Mouse (Mus musculus) ES-E14 (cell line): ENCODE data around the gene Cfap36. TPM values are rescaled to one million over a fixed set of nuclear protein-coding genes. Genes with fewer than 3 reads are reported as not detected.
A peak's percentile ranks its signal among the peaks of the same experiment; 100 is the strongest.

Source experiments
- DNase-seq: peaks from one replicate; pipeline ENCODE4 v3.0.0-alpha.2; 2013; ENCODE audit warnings: low read depth, low spot score
- H3K27ac ChIP-seq: 2 replicates; pipeline ENCODE4 v1.5.1; 2012; ENCODE audit warnings: low read depth, mild to moderate bottlenecking, low read length, moderate library complexity, mixed read lengths; ENCODE audit not compliant: poor library complexity, insufficient read depth, severe bottlenecking
- H3K36me3 ChIP-seq: 2 replicates; pipeline ENCODE4 v1.6.1; 2012; ENCODE audit warnings: mild to moderate bottlenecking, low read length, moderate library complexity, mixed read lengths; ENCODE audit not compliant: control insufficient read depth, poor library complexity, insufficient read depth, severe bottlenecking
- H3K4me1 ChIP-seq, 2 experiments: fragments of 150-350 bp in 1 of 2; sonication (generic) in 1 of 2; 2 replicates each; pipeline ENCODE4 v1.6.1; 2012; ENCODE audit warnings: low read length in 2 of 2, mild to moderate bottlenecking in 1 of 2, mixed read lengths in 1 of 2; ENCODE audit not compliant: control insufficient read depth in 2 of 2, insufficient read depth in 2 of 2, poor library complexity in 1 of 2
- H3K4me3 ChIP-seq, 2 experiments: fragments of 150-350 bp in 1 of 2; sonication (generic) in 1 of 2; 2 replicates each; pipeline ENCODE4 v1.5.1; 2012; ENCODE audit warnings: low read length in 2 of 2, low read depth in 1 of 2, mild to moderate bottlenecking in 1 of 2, mixed read lengths in 1 of 2; ENCODE audit not compliant: insufficient read depth in 1 of 2, poor library complexity in 1 of 2, severe bottlenecking in 1 of 2
- H3K9ac ChIP-seq: 2 replicates; pipeline ENCODE4 v1.6.1; 2012; ENCODE audit warnings: low read depth, mild to moderate bottlenecking, low read length, mixed read lengths; ENCODE audit not compliant: poor library complexity, insufficient read depth, severe bottlenecking
- H3K9me3 ChIP-seq: fragments of 150-350 bp; sonication (generic); 2 replicates; pipeline ENCODE4 v1.6.1; 2012; ENCODE audit warnings: low read depth, mild to moderate bottlenecking, low read length; ENCODE audit not compliant: control insufficient read depth, insufficient read depth
- CHD2 ChIP-seq: IDR thresholded peaks from 2 replicates; pipeline ENCODE4 v1.6.1; 2014; ENCODE audit warnings: mild to moderate bottlenecking, low read depth, low read length, inconsistent platforms
- HCFC1 ChIP-seq: IDR thresholded peaks from 2 replicates; pipeline ENCODE4 v1.6.1; 2012; ENCODE audit warnings: low read length, inconsistent platforms, borderline replicate concordance; ENCODE audit not compliant: insufficient read depth
- MAFK ChIP-seq: IDR thresholded peaks from 2 replicates; pipeline ENCODE4 v1.6.1; 2014; ENCODE audit warnings: mild to moderate bottlenecking, low read depth, low read length, inconsistent platforms; ENCODE audit not compliant: insufficient read depth
- ZC3H11A ChIP-seq: IDR thresholded peaks from 2 replicates; pipeline ENCODE4 v1.6.1; 2012; ENCODE audit warnings: low read depth, mild to moderate bottlenecking, inconsistent platforms, low read length, borderline replicate concordance
- ZNF384 ChIP-seq: IDR thresholded peaks from 2 replicates; pipeline ENCODE4 v1.6.1; 2012; ENCODE audit warnings: low read depth, low read length, inconsistent platforms
- in situ Hi-C, 2 experiments: fragments of 600-800 bp; cut with MboI; formaldehyde crosslinking; loops; one replicate each; pipeline ENCODE4 v1.15.1; 2025; ENCODE audit warnings: low sequenced_read_pairs in 2 of 2, inconsistent platforms in 1 of 2; ENCODE audit not compliant: unreplicated experiment in 2 of 2
- total RNA-seq: library from RNA; depleted of rRNA; stranded (reverse); fragments of 300-350 nt; gene quantifications from 2 replicates; pipeline ENCODE4 v1.2.3, GENCODE M21; 2012

Cfap36 gene
- total RNA-seq, 1 experiment = 20.3 TPM

- DNase-seq = no peak
- Histone ChIP-seq H3K9ac (no peak overlapping the region), H3K4me1 (no peaks in the 10 kb centered on the region), H3K9me3 (no peaks in the 10 kb centered on the region), H3K27ac (no peak overlapping the region), H3K36me3 (no peaks in the 10 kb centered on the region; the same call in 1 of the 2 replicates), H3K4me3 (no peak overlapping the region)
- in situ Hi-C loops = no loop called here
- TF ChIP-seq CHD2 (no peak), ZNF384 (no peak), HCFC1 (no peak), ZC3H11A (no peak), MAFK (no peak)
Observed at GRCm38 (mm10) chr11:29180657-29181056, 66.6 kb downstream of the Cfap36 start.

DNA sequence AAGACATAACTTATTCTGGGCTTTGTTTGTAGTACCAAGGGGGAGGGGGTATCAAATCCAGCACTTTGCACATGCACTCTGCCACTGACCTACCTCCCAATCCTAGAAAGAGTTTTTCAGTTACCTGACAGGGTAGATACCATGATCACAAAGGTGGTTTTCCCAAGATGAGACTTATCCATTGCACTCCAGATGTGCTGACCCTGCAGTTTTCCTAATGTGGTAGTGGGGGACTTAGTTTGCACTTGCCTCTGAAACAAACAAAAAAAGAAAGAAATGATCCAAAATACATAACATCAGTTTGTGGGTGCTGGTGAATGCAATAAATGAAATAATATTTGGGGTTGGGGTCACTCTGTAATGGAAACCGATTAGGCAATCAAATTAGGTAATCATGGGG is 67.9 kb downstream of the Cfap36 start:
- in situ Hi-C loops = no loop called here
- no peak overlapping the region for H3K9ac ChIP-seq
- TF ChIP-seq MAFK (peak; percentile 76), HCFC1 (no peak), ZC3H11A (no peak)
- no peak overlapping the region for H3K4me3 ChIP-seq
- no peaks in the 10 kb centered on the region for H3K9me3 ChIP-seq
- H3K4me1 ChIP-seq = peaks cover 0 to 3% of the 10 kb centered on the region in 2 experiments; a peak in 1 of 4 replicates
- H3K27ac ChIP-seq = no peak overlapping the region
- no peak for DNase-seq
- no peaks in the 10 kb centered on the region; the same call in 1 of the 2 replicates for H3K36me3 ChIP-seq

- Histone ChIP-seq H3K9me3 (no peaks in the 10 kb centered on the region), H3K27ac (no peak overlapping the region), H3K4me3 (peak overlapping the region; percentile 89 to 98), H3K9ac (peak overlapping the region; percentile 99), H3K36me3 (no peaks in the 10 kb centered on the region), H3K4me1 (peaks cover 2 to 3% of the 10 kb centered on the region in 2 experiments; a peak in 2 of 4 replicates)
- TF ChIP-seq ZNF384 (no peak), CHD2 (no peak), ZC3H11A (no peak), MAFK (no peak), HCFC1 (no peak)
- no peak for DNase-seq
- in situ Hi-C loops = no loop called here
Observed at GRCm38 (mm10) chr11:29173706-29174436, 73.3 kb downstream of the Cfap36 start.

- peak overlapping the region; percentile 99 for H3K9ac ChIP-seq
- DNase-seq = peak; percentile 46
- TF ChIP-seq HCFC1 (0 out of 2 replicates have a peak, but pooled peaks have one; percentile 12), MAFK (no peak)
- no peaks in the 10 kb centered on the region for H3K36me3 ChIP-seq
- in situ Hi-C loops = no loop called here
- peak overlapping the region; percentile 84 for H3K27ac ChIP-seq
- H3K9me3 ChIP-seq = no peaks in the 10 kb centered on the region
- H3K4me1 ChIP-seq = peaks cover 2 to 3% of the 10 kb centered on the region in 2 experiments; a peak in 2 of 4 replicates
- H3K4me3 ChIP-seq = peak overlapping the region; percentile 89 to 98
Observed at GRCm38 (mm10) chr11:29173125-29173631, 74.0 kb downstream of the Cfap36 start.
